Mouse (Mus musculus): ENCODE data around the gene Gm17606. TPM values are rescaled to one million over a fixed set of nuclear protein-coding genes. Genes with fewer than 3 reads are reported as not detected.

The Gm17606 gene
- polyA plus RNA-seq, 1 experiment from 2014 or later, result not detected

- WGBS, result 75% methylated on average over 11 of the region's 11 CpGs
- Histone ChIP-seq H3K9ac (replicated peaks; ENCODE audit: low read depth) (no peak overlapping the region), H3K27ac (ENCODE audit: low read length) (no peak overlapping the region), H3K4me1 (ENCODE audit: insufficient read depth, low read depth, low read length) (no peaks in the 10 kb centered on the region), H3K27me3 (replicated peaks; ENCODE audit: insufficient read depth, low read length) (no peaks in the 10 kb centered on the region), H3K4me3 (ENCODE audit: low read depth, low read length) (no peak overlapping the region), H3K36me3 (ENCODE audit: insufficient read depth, low read length) (0 out of 2 replicates have a peak, but pooled peaks cover 5% of the 10 kb centered on the region), H3K9me3 (ENCODE audit: low read length) (no peaks in the 10 kb centered on the region), H3K4me2 (replicated peaks; ENCODE audit: low read depth, low read length) (no peak overlapping the region)
- DNase-seq (ENCODE audit: low spot score) (no peak), ATAC-seq (no peak)
- TF ChIP-seq EP300 (IDR thresholded peaks at IDR 0.05), result no peak
- no peak for TF ChIP-seq CTCF (IDR thresholded peaks at IDR 0.05)
Observed at GRCm38 (mm10) chr14:54630583-54631239, 10.0 kb upstream of the Gm17606 start.

- DNase-seq (ENCODE audit: low spot score) (no peak), ATAC-seq (no peak)
- Histone ChIP-seq H3K36me3 (ENCODE audit: insufficient read depth, low read length) (0 out of 2 replicates have a peak, but pooled peaks cover 5% of the 10 kb centered on the region), H3K27ac (ENCODE audit: low read length) (no peak overlapping the region), H3K4me2 (replicated peaks; ENCODE audit: low read depth, low read length) (no peak overlapping the region), H3K9me3 (ENCODE audit: low read length) (no peaks in the 10 kb centered on the region), H3K9ac (replicated peaks; ENCODE audit: low read depth) (no peak overlapping the region), H3K4me3 (ENCODE audit: low read depth, low read length) (no peak overlapping the region), H3K4me1 (ENCODE audit: insufficient read depth, low read depth, low read length) (no peaks in the 10 kb centered on the region), H3K27me3 (replicated peaks; ENCODE audit: insufficient read depth, low read length) (no peaks in the 10 kb centered on the region)
- TF ChIP-seq CTCF (IDR thresholded peaks at IDR 0.05) (no peak), EP300 (IDR thresholded peaks at IDR 0.05) (no peak)
- 53% methylated on average over 4 of the region's 4 CpGs for WGBS
Observed at GRCm38 (mm10) chr14:54631240-54631599, 9.5 kb upstream of the Gm17606 start.

GRCm38 (mm10) chr14:54632252-54632651, 8.5 kb upstream of the Gm17606 start:
- no peaks in the 10 kb centered on the region for H3K9me3 ChIP-seq (ENCODE audit: low read length)
- DNase-seq (ENCODE audit: low spot score), result no peak
- H3K4me2 ChIP-seq (replicated peaks; ENCODE audit: low read depth, low read length), result no peak overlapping the region
- H3K4me1 ChIP-seq (ENCODE audit: insufficient read depth, low read depth, low read length), result no peaks in the 10 kb centered on the region
- H3K27me3 ChIP-seq (replicated peaks; ENCODE audit: insufficient read depth, low read length), result no peaks in the 10 kb centered on the region
- no peak overlapping the region for H3K9ac ChIP-seq (replicated peaks; ENCODE audit: low read depth)
- TF ChIP-seq CTCF (IDR thresholded peaks at IDR 0.05), result no peak
- TF ChIP-seq EP300 (IDR thresholded peaks at IDR 0.05), result no peak
- H3K27ac ChIP-seq (ENCODE audit: low read length), result no peak overlapping the region
- ATAC-seq, result no peak
- 0 out of 2 replicates have a peak, but pooled peaks cover 5% of the 10 kb centered on the region for H3K36me3 ChIP-seq (ENCODE audit: insufficient read depth, low read length)
- WGBS, result 86% methylated on average over 20 of the region's 37 CpGs
- H3K4me3 ChIP-seq (ENCODE audit: low read depth, low read length), result no peak overlapping the region

GRCm38 (mm10) chr14:54634182-54634581, 6.6 kb upstream of the Gm17606 start:
- Histone ChIP-seq H3K4me3 (ENCODE audit: low read depth, low read length) (no peak overlapping the region), H3K9me3 (ENCODE audit: low read length) (no peaks in the 10 kb centered on the region), H3K27ac (ENCODE audit: low read length) (no peak overlapping the region), H3K4me1 (ENCODE audit: insufficient read depth, low read depth, low read length) (no peaks in the 10 kb centered on the region), H3K9ac (replicated peaks; ENCODE audit: low read depth) (no peak overlapping the region), H3K4me2 (replicated peaks; ENCODE audit: low read depth, low read length) (no peak overlapping the region), H3K27me3 (replicated peaks; ENCODE audit: insufficient read depth, low read length) (no peaks in the 10 kb centered on the region), H3K36me3 (ENCODE audit: insufficient read depth, low read length) (0 out of 2 replicates have a peak, but pooled peaks cover 5% of the 10 kb centered on the region)
- ATAC-seq (no peak; the same call in 1 of the 2 replicates), DNase-seq (ENCODE audit: low spot score) (no peak)
- no peak for TF ChIP-seq EP300 (IDR thresholded peaks at IDR 0.05)
- peak; percentile 40 for TF ChIP-seq CTCF (IDR thresholded peaks at IDR 0.05)
- WGBS, result 83% methylated on average over 4 of the region's 4 CpGs

GRCm38 (mm10) chr14:54636954-54637353, 3.8 kb upstream of the Gm17606 start:
- no peak overlapping the region for H3K9ac ChIP-seq (replicated peaks; ENCODE audit: low read depth)
- 0 out of 2 replicates have a peak, but pooled peaks cover 5% of the 10 kb centered on the region for H3K36me3 ChIP-seq (ENCODE audit: insufficient read depth, low read length)
- DNase-seq (ENCODE audit: low spot score) (peak; percentile 55), ATAC-seq (no peak)
- H3K27me3 ChIP-seq (replicated peaks; ENCODE audit: insufficient read depth, low read length), result no peaks in the 10 kb centered on the region
- WGBS, result 49% methylated on average over 8 of the region's 8 CpGs
- H3K27ac ChIP-seq (ENCODE audit: low read length), result no peak overlapping the region
- H3K4me1 ChIP-seq (ENCODE audit: insufficient read depth, low read depth, low read length), result no peaks in the 10 kb centered on the region
- TF ChIP-seq CTCF (IDR thresholded peaks at IDR 0.05), result peak; percentile 93
- TF ChIP-seq EP300 (IDR thresholded peaks at IDR 0.05), result no peak
- H3K9me3 ChIP-seq (ENCODE audit: low read length), result no peaks in the 10 kb centered on the region
- H3K4me3 ChIP-seq (ENCODE audit: low read depth, low read length), result no peak overlapping the region
- no peak overlapping the region for H3K4me2 ChIP-seq (replicated peaks; ENCODE audit: low read depth, low read length)

GRCm38 (mm10) chr14:54638210-54638609, 2.5 kb upstream of the Gm17606 start:
- Histone ChIP-seq H3K4me3 (ENCODE audit: low read depth, low read length) (no peak overlapping the region), H3K4me1 (ENCODE audit: insufficient read depth, low read depth, low read length) (no peaks in the 10 kb centered on the region), H3K9me3 (ENCODE audit: low read length) (no peaks in the 10 kb centered on the region), H3K27me3 (replicated peaks; ENCODE audit: insufficient read depth, low read length) (no peaks in the 10 kb centered on the region), H3K36me3 (ENCODE audit: insufficient read depth, low read length) (0 out of 2 replicates have a peak, but pooled peaks cover 4% of the 10 kb centered on the region), H3K4me2 (replicated peaks; ENCODE audit: low read depth, low read length) (no peak overlapping the region), H3K9ac (replicated peaks; ENCODE audit: low read depth) (no peak overlapping the region), H3K27ac (ENCODE audit: low read length) (no peak overlapping the region)
- no peak for TF ChIP-seq EP300 (IDR thresholded peaks at IDR 0.05)
- TF ChIP-seq CTCF (IDR thresholded peaks at IDR 0.05), result peak; percentile 25; the same call in 1 of the 2 replicates
- no peak for ATAC-seq
- 67% methylated on average over 5 of the region's 5 CpGs for WGBS
- no peak for DNase-seq (ENCODE audit: low spot score)

Data from lung, postnatal 0 days (tissue).